Mouse (Mus musculus): Measurements from ENCODE around the gene Rnaseh2a. TPM values are rescaled to one million over a fixed set of nuclear protein-coding genes. Genes with fewer than 3 reads are reported as not detected.

Gene Rnaseh2a
- total and polyA plus RNA-seq, 3 experiments = 105 to 109 TPM; not detected in 1

- Histone ChIP-seq H3K9me3 (replicated peaks; ENCODE audit: insufficient read depth, low read length) (no peaks in the 10 kb centered on the region), H3K9ac (ENCODE audit: control insufficient read depth, low read depth, low read length, poor library complexity, severe bottlenecking) (peak overlapping the region; percentile 64), H3K4me3 (ENCODE audit: control insufficient read depth in 1 of 2, insufficient read depth in 1 of 2, low read depth in 2 of 2, low read length in 2 of 2) (peak overlapping the region in 1 of 2 experiments; percentile 59; a peak in 2 of 4 replicates), H3K36me3 (ENCODE audit: control insufficient read depth in 1 of 2, insufficient read depth in 2 of 2, low read length in 2 of 2) (peaks cover 4 to 19% of the 10 kb centered on the region in 2 experiments; a peak in 3 of 4 replicates), H3K79me2 (ENCODE audit: control insufficient read depth, insufficient read depth, low read length, poor library complexity) (peaks cover 43% of the 10 kb centered on the region), H3K4me1 (ENCODE audit: control insufficient read depth in 1 of 2, insufficient read depth in 2 of 2, low read length in 2 of 2) (peaks cover 4 to 28% of the 10 kb centered on the region in 2 experiments; a peak in 2 of 4 replicates), H3K27me3 (ENCODE audit: control insufficient read depth in 1 of 2, insufficient read depth in 2 of 2, low read length in 2 of 2) (no peaks in the 10 kb centered on the region), H3K27ac (ENCODE audit: control insufficient read depth, low read depth, low read length) (peak overlapping the region; percentile 50)
- DNase-seq (ENCODE audit: low read depth, low spot score) = peak; percentile 85
- no peak for TF ChIP-seq TAL1 (IDR thresholded peaks at IDR 0.05; ENCODE audit: low read length)
- TF ChIP-seq POLR2A (IDR thresholded peaks at IDR 0.05; ENCODE audit: control insufficient read depth in 1 of 2, insufficient read depth in 1 of 2, low read depth in 1 of 2, low read length in 2 of 2, poor library complexity in 1 of 2) = no peak
- 0 out of 2 replicates have a peak, but pooled peaks have one; percentile 35 for TF ChIP-seq MYC (IDR thresholded peaks at IDR 0.05; ENCODE audit: low read depth, low read length)
- no peak for TF ChIP-seq NELFE (IDR thresholded peaks at IDR 0.05; ENCODE audit: low read depth, low read length)
- TF ChIP-seq SMC3 (IDR thresholded peaks at IDR 0.05; ENCODE audit: low read depth, low read length) = peak; percentile 71
- no peak for TF ChIP-seq TCF12 (IDR thresholded peaks at IDR 0.05; ENCODE audit: low read depth, low read length)
- no peak for TF ChIP-seq GATA1 (IDR thresholded peaks at IDR 0.05; ENCODE audit: low read depth, low read length)
- no peak for TF ChIP-seq ELF1 (IDR thresholded peaks at IDR 0.05; ENCODE audit: low read depth, low read length)
- TF ChIP-seq SIN3A (IDR thresholded peaks at IDR 0.05; ENCODE audit: low read length) = peak; percentile 71
- peak; percentile 56 for TF ChIP-seq MXI1 (IDR thresholded peaks at IDR 0.05; ENCODE audit: low read depth, low read length)
- peak; percentile 77 for TF ChIP-seq RAD21 (IDR thresholded peaks at IDR 0.05; ENCODE audit: low read depth, low read length)
- TF ChIP-seq MAX (IDR thresholded peaks at IDR 0.05; ENCODE audit: low read length) = 0 out of 2 replicates have a peak, but pooled peaks have one; percentile 21
- no peak for TF ChIP-seq CHD1 (IDR thresholded peaks at IDR 0.05; ENCODE audit: low read depth, low read length)
- TF ChIP-seq USF2 (IDR thresholded peaks at IDR 0.05; ENCODE audit: borderline replicate concordance in 1 of 2, insufficient read depth in 1 of 2, low read depth in 1 of 2, low read length in 2 of 2) = no peak
- no peak for TF ChIP-seq USF1 (IDR thresholded peaks at IDR 0.05; ENCODE audit: low read depth, low read length)
- TF ChIP-seq NRF1 (IDR thresholded peaks at IDR 0.05; ENCODE audit: insufficient read depth, low read depth, low read length, poor library complexity, severe bottlenecking) = no peak
- TF ChIP-seq GABPA (IDR thresholded peaks at IDR 0.05; ENCODE audit: low read depth, low read length) = no peak
- peak; percentile 62 for TF ChIP-seq ZC3H11A (IDR thresholded peaks at IDR 0.05; ENCODE audit: low read depth, low read length)
- TF ChIP-seq EP300 (IDR thresholded peaks at IDR 0.05; ENCODE audit: low read depth in 1 of 2, low read length in 2 of 2) = no peak
- no peak for TF ChIP-seq E2F4 (IDR thresholded peaks at IDR 0.05; ENCODE audit: borderline replicate concordance, low read depth, low read length)
- no peak for TF ChIP-seq TBP (IDR thresholded peaks at IDR 0.05; ENCODE audit: low read depth, low read length)
- TF ChIP-seq RCOR1 (IDR thresholded peaks at IDR 0.05; ENCODE audit: low read depth, low read length) = no peak
- TF ChIP-seq ZNF384 (IDR thresholded peaks at IDR 0.05; ENCODE audit: low read depth, low read length) = no peak
- no peak for TF ChIP-seq MEF2A (IDR thresholded peaks at IDR 0.05; ENCODE audit: extremely low read depth, insufficient replicate concordance, low read depth, low read length, poor library complexity, severe bottlenecking)
- TF ChIP-seq CHD2 (IDR thresholded peaks at IDR 0.05; ENCODE audit: low read length) = no peak
- no peak for TF ChIP-seq HCFC1 (IDR thresholded peaks at IDR 0.05; ENCODE audit: low read depth, low read length)
- no peak for TF ChIP-seq ZKSCAN1 (IDR thresholded peaks at IDR 0.05; ENCODE audit: low read depth, low read length)
- TF ChIP-seq JUND (IDR thresholded peaks at IDR 0.05; ENCODE audit: low read depth, low read length) = no peak
- no peak for TF ChIP-seq MAZ (IDR thresholded peaks at IDR 0.05; ENCODE audit: low read depth, low read length)
- TF ChIP-seq BHLHE40 (IDR thresholded peaks at IDR 0.05; ENCODE audit: borderline replicate concordance, low read depth, low read length) = no peak
- no peak for TF ChIP-seq ETS1 (IDR thresholded peaks at IDR 0.05; ENCODE audit: low read depth, low read length)
- TF ChIP-seq POLR2AphosphoS2 (IDR thresholded peaks at IDR 0.05; ENCODE audit: low read length) = peak; percentile 10; the same call in 1 of the 2 replicates
- TF ChIP-seq MAFK (IDR thresholded peaks at IDR 0.05; ENCODE audit: borderline replicate concordance, low read depth, low read length) = no peak
- peak; percentile 65 to 85 (median 73) for TF ChIP-seq CTCF (IDR thresholded peaks at IDR 0.05 in 2 of 3, conservative IDR thresholded peaks at IDR 0.05 in 1 of 3; ENCODE audit: control insufficient read depth in 1 of 3, insufficient read depth in 1 of 3, low read depth in 2 of 3, low read length in 3 of 3, poor library complexity in 1 of 3, severe bottlenecking in 1 of 3)
- no peak for TF ChIP-seq ZMIZ1 (IDR thresholded peaks at IDR 0.05; ENCODE audit: low read depth, low read length)
- no peak for TF ChIP-seq POLR2AphosphoS5 (IDR thresholded peaks at IDR 0.05; ENCODE audit: borderline replicate concordance, low read depth, low read length)
These were observed 4.4 kb upstream of the Rnaseh2a start for GRCm38 (mm10) chr8:84973803-84974542.

All from MEL (cell line).